Mouse (Mus musculus) neutrophil, adult 5-6 weeks (primary cell): ENCODE data around the gene Clic1. TPM values are rescaled to one million over a fixed set of nuclear protein-coding genes. Genes with fewer than 3 reads are reported as not detected.

ENCODE experiments used
- ATAC-seq: fragments of 151-379, 151-347 bp; 2 replicates; pipeline ENCODE4 v1.8.0; 2017; ENCODE audit warnings: mild to moderate bottlenecking, moderate TSS enrichment; ENCODE audit not compliant: insufficient number of reproducible peaks, poor library complexity, low FRiP score, severe bottlenecking; ENCODE audit errors: extremely low read depth
- total RNA-seq: library from RNA; stranded (forward); fragments of 200-1000 nt; gene quantifications from 2 replicates; pipeline ENCODE4 v1.2.3, GENCODE M21; 2017

Clic1 gene
- total RNA-seq, 1 experiment from 2014 or later = 394 TPM

DNA sequence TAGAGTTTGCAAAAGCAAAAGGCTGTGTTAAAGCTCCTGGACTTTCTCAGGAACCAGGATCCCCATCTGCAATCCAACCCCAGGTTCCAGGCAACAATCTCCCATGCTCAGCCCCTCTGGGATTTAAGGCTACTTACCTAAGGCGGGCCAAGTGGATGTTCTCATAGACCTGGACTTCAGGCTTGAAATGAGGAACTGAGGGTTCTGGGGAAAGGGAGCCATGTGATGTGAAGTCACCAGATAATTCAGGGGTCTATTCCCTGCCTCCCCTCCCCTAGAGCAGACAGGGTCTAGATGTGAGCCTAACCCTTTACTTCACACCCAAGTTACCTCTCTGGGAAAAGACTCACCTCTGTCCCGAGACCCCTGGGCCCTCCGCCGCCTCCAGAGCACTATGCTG, 30.9 kb downstream of the Clic1 start:
- ATAC-seq = no peak

DNA sequence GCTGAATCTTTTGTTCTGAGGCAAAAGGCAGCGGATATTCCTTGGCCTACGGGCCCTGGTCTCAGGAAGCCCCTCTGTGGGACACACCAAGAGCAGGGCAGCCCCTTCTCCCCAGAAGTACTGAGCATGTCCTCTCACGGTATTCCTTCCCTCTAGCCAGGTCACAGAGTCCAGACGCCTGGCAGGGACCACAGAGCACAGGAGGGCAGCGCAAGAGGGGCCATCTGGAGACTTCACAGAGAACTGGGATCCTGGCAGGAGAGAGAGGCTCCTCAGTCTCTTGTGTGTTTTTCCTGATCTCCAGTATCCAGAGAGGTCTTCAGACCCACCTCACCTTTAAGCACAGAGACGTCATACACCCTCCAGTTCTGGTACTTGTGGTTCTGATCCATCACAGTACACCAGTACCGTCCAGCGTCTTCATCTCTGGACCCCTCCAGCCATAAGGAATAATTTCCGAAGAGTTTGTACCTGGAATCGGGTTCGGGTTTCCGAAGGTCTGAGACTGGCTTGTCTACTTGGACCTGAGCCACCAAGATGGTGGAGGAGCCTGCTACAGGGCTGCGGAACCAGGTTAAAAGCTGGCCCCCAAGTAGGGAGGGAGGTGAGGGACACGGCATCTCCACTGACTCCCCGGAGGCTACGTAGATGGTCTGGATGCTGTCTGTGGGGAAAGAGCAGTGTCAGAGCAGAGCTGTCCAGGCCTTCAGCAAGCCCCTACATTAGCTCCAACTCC, 33.2 kb downstream of the Clic1 start:
- ATAC-seq = no peak

DNA sequence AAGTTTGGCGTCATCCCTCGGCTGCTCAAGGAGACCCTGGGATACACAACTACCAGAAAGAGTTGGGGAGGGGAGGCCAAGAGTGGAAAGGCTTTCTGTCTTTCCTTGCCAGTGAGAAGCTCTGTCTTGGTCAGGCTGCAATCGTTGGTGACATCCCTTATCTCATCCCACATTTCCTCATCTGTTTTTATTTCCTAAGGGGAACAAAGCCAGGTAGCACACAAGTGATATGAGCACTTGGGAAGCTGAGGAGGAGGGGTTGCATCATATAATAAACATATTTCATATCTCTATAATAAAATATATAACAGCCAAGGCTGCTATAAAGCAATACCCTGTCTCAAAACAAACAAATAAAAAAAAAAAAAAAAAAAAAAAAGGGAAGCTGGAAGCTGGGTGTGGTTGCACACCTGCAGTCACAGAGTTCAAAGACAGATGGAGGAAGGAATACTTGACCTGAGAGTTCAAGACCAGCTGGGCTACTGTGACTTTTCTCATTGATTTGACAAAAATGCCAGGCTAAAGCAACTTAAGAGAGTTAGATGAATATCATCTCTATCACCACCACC, 34.2 kb downstream of the Clic1 start:
- ATAC-seq = no peak

DNA sequence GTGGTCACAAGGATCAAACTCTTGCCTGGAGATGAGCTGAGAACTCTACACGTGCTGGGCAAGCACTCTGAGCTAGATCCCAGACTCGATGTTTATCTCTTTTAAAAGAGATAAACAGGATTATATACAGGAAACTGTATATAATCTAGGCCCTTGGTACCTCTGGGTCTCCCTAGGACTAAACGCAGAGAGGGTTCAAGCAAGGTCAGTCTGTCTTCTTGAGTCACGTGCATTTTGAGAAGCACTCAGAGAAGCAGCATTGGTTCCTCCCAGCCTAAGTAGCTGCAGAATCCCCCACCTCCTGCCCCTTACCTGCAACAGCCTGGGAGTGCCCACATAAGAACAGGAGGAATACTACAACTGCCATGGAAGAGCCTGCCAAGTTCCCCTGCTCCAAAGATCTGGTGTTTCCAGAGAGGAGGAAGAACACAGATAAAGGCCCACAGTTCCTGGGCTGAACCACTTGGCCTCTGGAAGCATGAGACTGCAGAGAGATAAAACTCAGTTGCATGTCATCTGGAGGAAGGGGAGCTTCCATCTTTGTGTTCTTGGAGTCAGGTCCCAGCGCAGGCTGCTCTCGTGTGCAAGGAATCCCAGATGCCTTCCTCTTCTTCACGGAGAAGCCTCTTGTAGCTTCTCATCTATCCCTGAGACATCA, 35.6 kb downstream of the Clic1 start, which contains the start of gene Ly6g6f:
TSS of gene Ly6g6f (minus strand) at position 403 of the 658 bp plus-strand sequence.
- no peak for ATAC-seq

DNA sequence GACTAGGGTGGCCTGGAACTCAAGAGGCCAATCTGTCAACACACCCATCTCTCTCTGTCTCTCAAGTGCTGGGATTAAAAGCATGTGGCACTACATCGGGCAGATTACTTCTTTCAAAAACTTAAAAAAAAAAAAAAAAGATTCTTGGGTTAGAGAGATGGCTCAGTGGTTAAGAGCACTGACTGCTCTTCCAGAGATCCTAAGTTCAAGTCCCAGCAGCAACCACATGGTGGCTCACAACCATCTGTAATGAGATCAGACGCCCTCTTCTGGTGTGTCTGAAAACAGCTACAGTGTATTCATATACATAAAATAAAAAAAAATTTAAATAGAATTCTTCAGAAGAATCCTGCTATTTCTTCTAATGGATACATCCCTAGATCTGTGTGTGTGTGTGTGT, 38.4 kb downstream of the Clic1 start:
- no peak for ATAC-seq

DNA sequence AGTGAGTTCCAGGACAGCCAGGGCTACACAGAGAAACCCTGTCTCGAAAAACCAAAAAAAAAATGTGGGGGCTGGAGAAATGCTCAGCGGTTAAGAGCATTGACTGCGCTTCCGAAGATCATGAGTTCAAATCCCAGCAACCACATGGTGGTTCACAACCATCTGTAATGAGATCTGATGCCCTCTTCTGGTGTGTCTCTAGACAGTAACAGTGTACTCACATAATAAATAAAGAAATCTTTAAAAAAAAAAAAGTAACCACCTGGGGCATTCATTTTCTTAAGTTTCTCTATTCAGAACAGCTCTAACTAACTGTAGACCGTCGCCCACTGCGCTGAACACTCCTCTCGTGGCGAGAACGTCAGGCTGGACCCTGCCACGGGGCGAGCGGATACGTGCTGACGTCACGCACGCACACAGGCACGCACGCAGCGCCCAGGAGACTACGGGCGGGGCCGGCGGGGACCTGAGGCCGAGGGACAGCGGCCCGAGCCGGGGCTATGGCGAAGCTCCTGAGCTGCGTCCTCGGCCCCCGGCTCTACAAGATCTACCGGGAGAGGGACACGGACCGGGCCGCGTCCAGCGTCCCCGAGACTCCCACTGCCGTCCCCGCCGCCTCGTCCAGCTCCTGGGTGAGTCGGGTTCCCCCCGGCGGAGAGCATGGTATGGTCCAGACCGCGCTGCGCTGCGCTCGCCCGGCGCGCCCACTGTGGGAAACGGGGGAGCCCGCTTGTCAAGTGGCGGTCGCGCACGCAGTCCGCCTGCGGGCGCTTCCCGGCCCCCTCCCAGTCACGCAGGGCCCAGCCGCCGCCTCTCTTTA, 39.3 kb downstream of the Clic1 start, which contains the start of gene Abhd16a:
TSS of gene Abhd16a (plus strand) at position 439 of the 820 bp plus-strand sequence.
- peak; percentile 95 for ATAC-seq

DNA sequence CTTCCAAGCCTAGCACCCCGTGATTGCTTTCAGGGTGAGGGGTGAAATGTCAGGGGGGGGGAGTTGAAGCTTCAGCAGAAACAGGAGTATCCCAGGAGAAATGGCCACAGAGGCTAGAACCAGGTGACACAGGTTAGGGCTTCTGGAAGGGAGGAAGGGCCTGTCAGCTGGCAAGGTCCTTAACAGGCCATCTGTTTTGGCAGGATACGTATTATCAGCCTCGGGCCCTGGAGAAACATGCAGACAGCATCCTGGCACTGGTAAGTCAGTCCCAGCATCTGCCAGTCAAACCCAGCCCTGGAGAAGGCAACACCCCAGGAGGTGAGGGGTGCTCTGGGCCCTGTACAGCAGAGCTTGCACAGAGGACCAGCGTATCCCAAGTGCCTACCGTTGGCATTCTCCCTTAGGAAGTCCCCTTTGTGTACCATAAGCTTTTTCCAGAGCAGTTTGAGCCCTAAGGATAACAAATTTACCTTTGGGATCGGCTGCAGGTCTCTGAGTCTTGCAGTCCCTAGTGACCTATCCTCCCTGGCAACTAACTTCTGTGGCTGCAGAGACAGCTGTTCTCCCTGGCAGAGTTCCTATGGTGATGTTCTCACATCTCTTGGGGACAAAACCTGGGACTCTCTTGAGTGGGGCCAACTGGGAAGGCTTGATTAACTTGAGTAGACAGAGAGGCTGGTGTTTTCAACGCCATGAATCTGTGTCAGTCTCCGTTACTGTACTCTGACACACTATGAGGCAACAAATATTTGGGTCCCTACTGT, 40.6 kb downstream of the Clic1 start:
- no peak for ATAC-seq

DNA sequence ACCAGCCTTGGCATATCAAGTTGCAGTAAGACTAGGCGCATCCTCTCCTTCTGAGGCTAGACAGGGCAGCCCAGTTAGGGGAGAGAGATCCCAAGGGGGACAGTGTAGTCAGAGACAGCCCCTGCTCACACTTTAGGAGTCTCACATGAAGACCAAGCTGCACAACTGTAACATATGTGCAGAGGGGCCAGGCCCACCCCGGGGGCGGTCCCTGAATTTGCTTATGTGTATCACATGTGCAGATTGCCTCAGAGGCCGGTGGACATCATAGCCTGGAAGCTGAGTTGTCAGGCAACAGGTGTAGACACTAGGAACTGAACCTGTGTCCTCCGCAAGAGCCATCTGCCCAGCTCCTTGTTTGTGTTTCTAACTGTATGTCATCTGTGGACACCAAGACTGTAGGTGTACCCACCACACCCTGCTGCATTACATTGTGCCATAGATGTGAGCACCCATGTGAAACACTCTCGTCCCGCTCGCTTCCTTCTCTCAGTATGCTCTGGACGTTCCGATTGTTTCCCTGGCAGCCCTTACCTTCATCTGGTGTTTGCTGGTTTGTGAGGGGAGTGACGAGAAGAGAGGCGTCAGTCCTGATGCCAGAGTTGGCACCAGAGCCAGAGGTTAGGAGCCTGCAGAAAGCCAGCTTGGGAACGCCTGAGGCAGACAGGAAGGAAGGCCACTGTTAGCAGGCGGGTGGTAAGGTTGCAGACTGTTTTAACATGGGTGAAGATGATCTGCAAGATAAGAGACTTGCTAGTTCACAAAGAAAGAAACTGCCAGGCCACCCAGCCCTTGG, 42.8 kb downstream of the Clic1 start:
- ATAC-seq = no peak

DNA sequence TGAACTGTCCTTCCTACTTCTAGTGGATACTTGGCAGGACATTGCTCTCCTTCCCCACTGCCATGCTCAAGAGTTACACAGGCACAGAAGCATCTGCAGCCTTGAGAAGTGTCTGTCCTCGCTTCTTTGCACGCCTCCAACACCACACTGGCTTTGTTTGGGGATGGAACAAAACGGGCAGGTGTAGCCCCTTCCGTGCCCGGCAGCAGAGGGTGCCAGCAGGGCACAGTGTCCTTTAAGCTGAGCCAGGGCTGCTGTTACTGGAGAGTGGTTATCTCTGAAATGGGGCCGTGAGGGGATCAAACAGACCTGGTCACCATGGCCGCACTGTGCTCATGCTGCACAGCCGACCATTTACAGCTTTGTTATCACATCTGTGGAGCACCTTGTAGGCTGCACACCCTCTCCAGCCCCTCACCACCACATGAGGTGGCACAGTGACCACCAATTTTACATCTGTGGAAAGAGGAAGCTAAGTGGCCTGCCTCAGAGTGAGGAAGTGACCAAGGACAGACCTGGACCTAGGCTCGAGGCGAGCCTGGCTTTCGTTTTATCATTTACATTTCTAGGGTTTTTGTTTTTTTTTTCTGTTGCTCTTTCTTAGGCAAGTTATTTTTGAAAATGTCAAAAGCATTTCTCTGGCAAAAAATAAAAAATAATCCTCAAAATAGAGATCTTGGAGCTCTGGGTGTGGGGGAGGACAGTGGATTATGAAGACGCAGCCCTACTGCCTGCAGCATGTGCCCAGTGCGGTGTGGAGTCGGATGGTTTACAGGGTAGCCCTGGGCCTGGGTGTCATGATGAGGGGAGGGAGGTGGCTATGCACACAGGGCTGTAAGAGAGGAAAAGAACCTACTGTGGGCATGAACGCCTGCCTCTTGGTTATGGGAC, 45.0 kb downstream of the Clic1 start:
- no peak for ATAC-seq

DNA sequence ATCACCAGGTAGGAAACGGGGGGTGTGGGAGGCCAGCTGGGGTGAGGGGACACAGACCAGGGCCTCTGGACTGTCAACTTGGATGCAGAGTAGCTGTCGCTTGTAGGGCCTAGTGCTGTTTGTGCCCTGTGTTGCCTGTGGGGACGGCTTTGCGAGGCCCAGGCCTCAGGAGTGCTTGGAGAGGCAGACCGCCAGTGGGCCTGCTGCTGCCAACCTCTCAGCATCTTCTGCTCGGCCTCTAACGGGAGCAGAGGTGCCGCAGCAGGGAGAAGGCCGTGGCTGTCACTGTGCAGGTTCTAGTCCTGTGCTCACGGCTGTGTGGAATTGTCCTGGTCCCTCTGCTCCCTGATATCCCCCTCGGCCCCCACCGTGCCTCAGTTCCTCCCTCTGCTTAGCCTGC, 46.8 kb downstream of the Clic1 start:
- no peak for ATAC-seq

DNA sequence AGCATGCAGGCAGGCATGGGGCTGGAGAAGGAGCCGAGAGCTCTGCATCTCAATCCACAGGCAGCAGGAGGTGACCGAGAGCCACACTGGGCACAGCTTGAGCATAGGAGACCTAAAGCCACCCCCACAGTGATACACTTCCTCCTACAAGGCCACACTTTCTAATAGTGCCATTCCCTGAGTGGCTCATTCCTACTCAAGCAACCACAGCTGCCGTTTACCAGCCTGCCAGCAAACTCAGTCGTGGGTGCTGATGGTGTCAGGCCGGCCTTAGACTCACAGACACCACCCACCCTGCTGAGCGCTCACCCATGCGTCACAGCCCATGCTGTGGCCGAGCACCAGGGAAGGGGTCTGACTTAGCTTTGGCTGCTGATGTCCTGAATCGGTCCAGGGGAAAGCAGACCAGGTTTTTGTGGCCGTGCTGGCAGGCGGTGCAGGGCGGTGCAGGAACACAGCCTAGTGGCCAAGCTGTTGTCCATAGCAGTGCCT, 47.4 kb downstream of the Clic1 start:
- no peak for ATAC-seq

DNA sequence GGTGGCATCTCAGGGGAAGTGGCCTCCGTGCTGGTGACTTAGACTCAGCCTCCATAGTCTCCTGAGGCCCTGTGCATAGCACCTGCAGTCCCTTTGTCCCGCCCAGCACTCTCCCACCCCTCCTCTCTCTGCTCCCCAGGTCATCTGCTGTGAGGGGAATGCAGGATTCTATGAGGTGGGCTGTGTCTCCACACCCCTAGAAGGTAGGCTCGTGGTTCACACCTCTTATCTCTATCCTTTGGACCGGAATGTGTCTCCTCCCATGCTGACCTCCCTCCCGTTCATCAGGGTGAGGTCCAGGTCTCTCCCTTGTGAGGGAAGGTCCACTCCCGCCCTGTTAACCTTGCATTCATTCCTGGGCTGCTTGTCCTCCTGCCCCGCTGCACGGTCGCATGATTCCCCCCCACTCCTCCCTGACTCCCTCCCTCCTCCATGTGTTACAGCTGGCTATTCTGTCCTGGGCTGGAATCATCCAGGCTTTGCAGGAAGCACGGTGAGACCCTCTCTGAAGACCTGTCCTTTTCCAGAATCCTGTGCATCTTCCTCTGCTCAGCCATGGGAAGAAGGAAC, 50.5 kb downstream of the Clic1 start:
- no peak for ATAC-seq

DNA sequence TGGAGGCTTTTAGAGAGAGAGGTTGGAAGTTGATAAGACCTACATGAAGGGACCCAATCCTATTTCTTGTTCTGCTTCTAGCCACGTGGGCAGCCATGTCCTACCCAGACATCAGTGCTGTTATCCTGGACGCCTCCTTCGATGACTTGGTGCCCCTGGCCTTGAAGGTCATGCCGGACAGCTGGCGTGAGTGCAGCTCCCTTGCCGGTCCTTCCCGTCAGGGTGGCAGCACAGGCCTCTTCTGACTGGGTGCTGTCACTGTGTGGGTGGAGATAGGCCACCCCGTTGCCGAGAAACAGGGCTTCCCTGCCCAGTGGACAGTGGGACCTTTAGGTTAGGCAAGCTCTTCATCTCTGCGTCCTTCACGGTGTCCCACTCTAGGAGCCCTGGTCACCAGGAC, 51.4 kb downstream of the Clic1 start:
- ATAC-seq = no peak

DNA sequence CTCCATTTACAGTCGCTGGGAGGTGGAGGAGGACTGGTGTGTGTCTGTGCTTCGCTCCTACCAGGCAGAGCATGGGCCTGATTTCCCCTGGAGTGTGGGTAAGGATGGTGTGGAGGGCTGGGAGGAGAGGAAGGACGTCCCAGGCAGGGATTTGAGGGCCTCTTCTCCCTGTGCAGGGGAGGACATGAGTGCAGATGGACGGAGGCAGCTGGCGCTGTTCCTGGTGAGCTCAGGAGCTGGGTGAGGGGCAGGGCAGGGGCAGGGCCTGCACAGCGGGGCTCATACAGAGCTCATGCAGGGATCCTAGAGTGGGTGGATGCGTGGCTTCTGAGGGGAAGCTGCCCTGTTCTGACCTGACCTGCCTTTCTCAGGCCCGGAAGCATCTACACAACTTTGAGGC, 52.5 kb downstream of the Clic1 start:
- ATAC-seq = no peak

DNA sequence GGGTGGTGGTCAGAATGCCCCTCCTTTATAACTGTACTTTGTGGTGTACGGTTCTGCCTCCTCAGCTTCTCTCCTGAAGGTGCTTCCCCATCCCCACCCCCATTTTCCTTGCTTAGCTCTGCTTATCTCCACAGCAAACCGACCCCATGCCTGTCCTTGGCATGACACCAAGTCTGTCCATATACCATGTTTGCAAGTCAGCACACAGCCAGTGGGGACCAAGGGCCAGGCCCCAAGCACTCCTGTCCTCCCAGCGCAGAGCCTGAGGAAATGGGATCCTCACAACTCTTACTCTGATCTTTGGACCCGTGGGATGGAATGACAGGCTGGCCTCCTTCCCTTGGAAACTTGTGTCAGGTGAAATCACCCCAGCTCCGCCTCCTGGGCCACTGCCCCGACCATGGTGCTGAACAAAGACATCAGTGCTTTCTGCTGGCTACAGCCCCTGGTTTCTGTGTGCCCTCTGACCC, 53.5 kb downstream of the Clic1 start:
- ATAC-seq = no peak

DNA sequence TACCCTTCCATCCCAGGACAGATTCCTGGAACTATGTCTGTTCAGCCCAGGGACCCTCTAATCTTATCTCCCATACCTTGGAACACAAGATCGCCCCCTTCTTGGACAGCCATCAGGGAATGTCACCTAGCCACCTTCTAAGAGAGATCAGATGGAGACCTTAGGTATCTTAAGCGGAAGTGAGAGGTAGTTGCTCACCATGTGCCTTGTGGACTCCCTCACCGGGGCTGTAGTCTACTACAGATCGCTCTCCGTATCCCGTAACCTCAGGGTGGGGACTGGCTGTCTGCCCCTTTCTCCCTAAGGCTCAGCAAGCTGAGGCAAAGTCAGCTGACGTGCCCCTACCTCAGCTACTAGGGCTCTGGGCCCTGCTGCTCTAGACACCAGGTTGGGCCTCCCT, 54.3 kb downstream of the Clic1 start:
- ATAC-seq = no peak
